Mouse (Mus musculus): Measurements from ENCODE around the gene Wfdc9. TPM values are rescaled to one million over a fixed set of nuclear protein-coding genes. Genes with fewer than 3 reads are reported as not detected.
A peak's percentile ranks its signal among the peaks of the same experiment; 100 is the strongest.
"Not testable (repeated sequence)": the region's sequence is repeated elsewhere in the genome, so short reads cannot be mapped to it uniquely, and the experiment has no call there.

Wfdc9 gene
- total and polyA plus RNA-seq, 3 experiments = not detected

- H3K27ac ChIP-seq = no peak overlapping the region
- no peaks in the 10 kb centered on the region for H3K36me3 ChIP-seq (ENCODE audit: control insufficient read depth, insufficient read depth, low read length)
- no peak overlapping the region for H3K4me3 ChIP-seq
- intact Hi-C loops (cut with DNase I) = no loop called here
- H3K79me2 ChIP-seq (replicated peaks; ENCODE audit: control insufficient read depth, insufficient read depth, low read length) = no peaks in the 10 kb centered on the region
- H3K4me1 ChIP-seq (ENCODE audit: control insufficient read depth, insufficient read depth, low read length) = no peaks in the 10 kb centered on the region
- H3K27me3 ChIP-seq (ENCODE audit: control insufficient read depth, insufficient read depth, low read length) = no peaks in the 10 kb centered on the region; the same call in 1 of the 2 replicates
- no peak for TF ChIP-seq POLR2A (IDR thresholded peaks at IDR 0.05; ENCODE audit: insufficient read depth, low read depth, low read length)
- no peak for TF ChIP-seq CTCF (IDR thresholded peaks at IDR 0.05)
- no peak for TF ChIP-seq EP300 (IDR thresholded peaks at IDR 0.05; ENCODE audit: insufficient read depth, low read depth, low read length)
- no peak overlapping the region for H3K9ac ChIP-seq (ENCODE audit: low read depth, low read length)
- DNase-seq = no peak
- 83% methylated on average over 3 of the region's 3 CpGs for WGBS
Observed at GRCm38 (mm10) chr2:164615386-164615785, 41.0 kb downstream of the Wfdc9 start.

GRCm38 (mm10) chr2:164613471-164613870 lies 42.9 kb downstream of the Wfdc9 start, which contains the start of the genes Wfdc6b and Wfdc8:
Gene Wfdc6b, plus strand, starts transcription at chr2:164613522.
Gene Wfdc8, minus strand, starts transcription at chr2:164613626.
- intact Hi-C loops (cut with DNase I); H3K4me3 ChIP-seq; H3K27ac ChIP-seq; H3K36me3 ChIP-seq (ENCODE audit: control insufficient read depth, insufficient read depth, low read length); H3K79me2 ChIP-seq (replicated peaks; ENCODE audit: control insufficient read depth, insufficient read depth, low read length); H3K4me1 ChIP-seq (ENCODE audit: control insufficient read depth, insufficient read depth, low read length); H3K9ac ChIP-seq (ENCODE audit: low read depth, low read length); H3K27me3 ChIP-seq (ENCODE audit: control insufficient read depth, insufficient read depth, low read length): not testable (repeated sequence)
- DNase-seq = peak; percentile 40 to 58
- 44% methylated on average over 8 of the region's 8 CpGs for WGBS

- intact Hi-C loops (cut with DNase I) = no loop called here
- TF ChIP-seq CTCF (IDR thresholded peaks at IDR 0.05) (no peak), EP300 (IDR thresholded peaks at IDR 0.05; ENCODE audit: insufficient read depth, low read depth, low read length) (no peak), POLR2A (IDR thresholded peaks at IDR 0.05; ENCODE audit: insufficient read depth, low read depth, low read length) (no peak)
- 60% methylated on average over 6 of the region's 6 CpGs for WGBS
Observed at GRCm38 (mm10) chr2:164608781-164609180, 47.6 kb downstream of the Wfdc9 start.

GRCm38 (mm10) chr2:164604411-164604810 lies 52.0 kb downstream of the Wfdc9 start:
- no peak for DNase-seq
- intact Hi-C loops (cut with DNase I) = no loop called here
- WGBS = 78% methylated on average over 8 of the region's 8 CpGs
- H3K36me3 ChIP-seq (ENCODE audit: control insufficient read depth, insufficient read depth, low read length) = no peaks in the 10 kb centered on the region
- no peaks in the 10 kb centered on the region for H3K79me2 ChIP-seq (replicated peaks; ENCODE audit: control insufficient read depth, insufficient read depth, low read length)
- no peaks in the 10 kb centered on the region for H3K4me1 ChIP-seq (ENCODE audit: control insufficient read depth, insufficient read depth, low read length)
- TF ChIP-seq EP300 (IDR thresholded peaks at IDR 0.05; ENCODE audit: insufficient read depth, low read depth, low read length) (no peak), POLR2A (IDR thresholded peaks at IDR 0.05; ENCODE audit: insufficient read depth, low read depth, low read length) (no peak)
- no peak overlapping the region for H3K4me3 ChIP-seq
- no peak overlapping the region for H3K27ac ChIP-seq
- no peak overlapping the region for H3K9ac ChIP-seq (ENCODE audit: low read depth, low read length)
- no peaks in the 10 kb centered on the region for H3K27me3 ChIP-seq (ENCODE audit: control insufficient read depth, insufficient read depth, low read length)

More at GRCm38 (mm10) chr2:164608781-164609180, 47.6 kb downstream of the Wfdc9 start:
- H3K4me3 ChIP-seq = no peak overlapping the region
- H3K27me3 ChIP-seq (ENCODE audit: control insufficient read depth, insufficient read depth, low read length) = no peaks in the 10 kb centered on the region
- H3K36me3 ChIP-seq (ENCODE audit: control insufficient read depth, insufficient read depth, low read length) = no peaks in the 10 kb centered on the region
- H3K79me2 ChIP-seq (replicated peaks; ENCODE audit: control insufficient read depth, insufficient read depth, low read length) = no peaks in the 10 kb centered on the region
- no peak overlapping the region for H3K27ac ChIP-seq
- no peak overlapping the region for H3K9ac ChIP-seq (ENCODE audit: low read depth, low read length)
- H3K4me1 ChIP-seq (ENCODE audit: control insufficient read depth, insufficient read depth, low read length) = no peaks in the 10 kb centered on the region
- no peak for DNase-seq

- 90% methylated on average over 3 of the region's 3 CpGs for WGBS
- Histone ChIP-seq H3K4me3 (no peak overlapping the region), H3K9ac (ENCODE audit: low read depth, low read length) (no peak overlapping the region), H3K36me3 (ENCODE audit: control insufficient read depth, insufficient read depth, low read length) (no peaks in the 10 kb centered on the region), H3K4me1 (ENCODE audit: control insufficient read depth, insufficient read depth, low read length) (no peaks in the 10 kb centered on the region), H3K79me2 (replicated peaks; ENCODE audit: control insufficient read depth, insufficient read depth, low read length) (no peaks in the 10 kb centered on the region), H3K27me3 (ENCODE audit: control insufficient read depth, insufficient read depth, low read length) (no peaks in the 10 kb centered on the region), H3K27ac (no peak overlapping the region)
- intact Hi-C loops (cut with DNase I) = no loop called here
- no peak for DNase-seq
- TF ChIP-seq EP300 (IDR thresholded peaks at IDR 0.05; ENCODE audit: insufficient read depth, low read depth, low read length) (no peak), POLR2A (IDR thresholded peaks at IDR 0.05; ENCODE audit: insufficient read depth, low read depth, low read length) (no peak), CTCF (IDR thresholded peaks at IDR 0.05) (no peak)
Observed at GRCm38 (mm10) chr2:164603482-164603881, 52.9 kb downstream of the Wfdc9 start.

- H3K79me2 ChIP-seq (replicated peaks; ENCODE audit: control insufficient read depth, insufficient read depth, low read length) = no peaks in the 10 kb centered on the region
- 63% methylated on average over 3 of the region's 3 CpGs for WGBS
- no peak for DNase-seq
- no peaks in the 10 kb centered on the region for H3K36me3 ChIP-seq (ENCODE audit: control insufficient read depth, insufficient read depth, low read length)
- H3K4me3 ChIP-seq = no peak overlapping the region
- intact Hi-C loops (cut with DNase I) = no loop called here
- H3K4me1 ChIP-seq (ENCODE audit: control insufficient read depth, insufficient read depth, low read length) = no peaks in the 10 kb centered on the region
- no peak overlapping the region for H3K9ac ChIP-seq (ENCODE audit: low read depth, low read length)
- H3K27ac ChIP-seq = no peak overlapping the region
- peak; percentile 24 for TF ChIP-seq CTCF (IDR thresholded peaks at IDR 0.05)
- TF ChIP-seq EP300 (IDR thresholded peaks at IDR 0.05; ENCODE audit: insufficient read depth, low read depth, low read length) = no peak
- no peaks in the 10 kb centered on the region for H3K27me3 ChIP-seq (ENCODE audit: control insufficient read depth, insufficient read depth, low read length)
Observed at GRCm38 (mm10) chr2:164600179-164600578, 56.2 kb downstream of the Wfdc9 start.

Other genes starting within 250 kb of the Wfdc9 start
Only the 30 nearest of the 31 such genes appear.
- 10 to 100 TPM; 20.2 to 26.0 TPM for gene Sdc4, start 212.7 kb downstream of the Wfdc9 start, total RNA-seq (2021)
- 14.7 and 15.5 TPM in 2 replicates for gene Sdc4, start 212.7 kb downstream of the Wfdc9 start, polyA plus RNA-seq (2012; rRNA removed)
- gene Sys1, start 199.6 kb downstream of the Wfdc9 start, total RNA-seq (2021) = 10 to 100 TPM; 21.1 to 26.4 TPM
- gene Sys1, start 199.6 kb downstream of the Wfdc9 start, polyA plus RNA-seq (2012; rRNA removed) = 52.0 and 55.0 TPM in 2 replicates
- 1 to 10 TPM; 8.0 to 9.2 TPM for gene Gm20458, start 195.6 kb downstream of the Wfdc9 start, total RNA-seq (2021)
- gene Gm20458, start 195.6 kb downstream of the Wfdc9 start, polyA plus RNA-seq (2012; rRNA removed) = 7.8 and 17.2 TPM in 2 replicates
- gene Trp53tg5, start 182.9 kb downstream of the Wfdc9 start, total RNA-seq (2021) = not detected
- not detected in 2 replicates for gene Trp53tg5, start 182.9 kb downstream of the Wfdc9 start, polyA plus RNA-seq (2012; rRNA removed)
- 10 to 100 TPM in 1 of 2 experiments, 1 to 10 TPM in 1; 8.0 to 10.3 TPM for gene Dbndd2, start 170.5 kb downstream of the Wfdc9 start, total RNA-seq (2021)
- gene Dbndd2, start 170.5 kb downstream of the Wfdc9 start, polyA plus RNA-seq (2012; rRNA removed) = 17.9 and 31.9 TPM in 2 replicates
- gene Pigt, start 159.1 kb downstream of the Wfdc9 start, total RNA-seq (2021) = 10 to 100 TPM; 31.3 to 31.5 TPM
- gene Pigt, start 159.1 kb downstream of the Wfdc9 start, polyA plus RNA-seq (2012; rRNA removed) = 47.1 and 51.3 TPM in 2 replicates
- 1 to 10 TPM in 1 of 2 experiments, under 1 TPM in 1; 0.43 to 1.3 TPM for gene Wfdc2, start 94.2 kb downstream of the Wfdc9 start, total RNA-seq (2021)
- gene Wfdc2, start 94.2 kb downstream of the Wfdc9 start, polyA plus RNA-seq (2012; rRNA removed) = 0.50 and 78.4 TPM in 2 replicates
- gene Spint3, start 83.1 kb downstream of the Wfdc9 start, total RNA-seq (2021) = not detected
- not detected in 2 replicates for gene Spint3, start 83.1 kb downstream of the Wfdc9 start, polyA plus RNA-seq (2012; rRNA removed)
- gene Wfdc6a, start 71.1 kb downstream of the Wfdc9 start, total RNA-seq (2021) = under 1 TPM in 1 of 2 experiments, not detected in 1; 0.30 TPM
- gene Wfdc6a, start 71.1 kb downstream of the Wfdc9 start, polyA plus RNA-seq (2012; rRNA removed) = 0.47 and 0.56 TPM in 2 replicates
- not detected for gene Eppin, start 63.0 kb downstream of the Wfdc9 start, total RNA-seq (2021)
- gene Eppin, start 63.0 kb downstream of the Wfdc9 start, polyA plus RNA-seq (2012; rRNA removed) = 0.16 TPM in 1 of 2 replicates, not detected in the other
- not detected for gene Wfdc6b, start 43.1 kb downstream of the Wfdc9 start, total RNA-seq (2021)
- gene Wfdc6b, start 43.1 kb downstream of the Wfdc9 start, polyA plus RNA-seq (2012; rRNA removed) = not detected in 2 replicates
- gene Wfdc8, start 43.0 kb downstream of the Wfdc9 start, total RNA-seq (2021) = not detected
- not detected in 2 replicates for gene Wfdc8, start 43.0 kb downstream of the Wfdc9 start, polyA plus RNA-seq (2012; rRNA removed)
- not detected for gene Wfdc16, start 17.8 kb downstream of the Wfdc9 start, total RNA-seq (2021)
- gene Wfdc16, start 17.8 kb downstream of the Wfdc9 start, polyA plus RNA-seq (2012; rRNA removed) = not detected in 2 replicates
- gene Wfdc10, start 537 bp downstream of the Wfdc9 start, total RNA-seq (2021) = not detected
- gene Wfdc10, start 537 bp downstream of the Wfdc9 start, polyA plus RNA-seq (2012; rRNA removed) = not detected in 2 replicates
- not detected for gene Wfdc11, start 17.5 kb upstream of the Wfdc9 start, total RNA-seq (2021)
- gene Wfdc11, start 17.5 kb upstream of the Wfdc9 start, polyA plus RNA-seq (2012; rRNA removed) = not detected in 2 replicates
- gene Wfdc13, start 28.5 kb upstream of the Wfdc9 start, total RNA-seq (2021) = not detected
- 0.25 TPM in 1 of 2 replicates, not detected in the other for gene Wfdc13, start 28.5 kb upstream of the Wfdc9 start, polyA plus RNA-seq (2012; rRNA removed)
- gene Spint4, start 41.9 kb upstream of the Wfdc9 start, total RNA-seq (2021) = not detected
- not detected in 2 replicates for gene Spint4, start 41.9 kb upstream of the Wfdc9 start, polyA plus RNA-seq (2012; rRNA removed)
- gene Spint5, start 58.7 kb upstream of the Wfdc9 start, total RNA-seq (2021) = not detected
- not detected in 2 replicates for gene Spint5, start 58.7 kb upstream of the Wfdc9 start, polyA plus RNA-seq (2012; rRNA removed)
- gene Wfdc3, start 89.3 kb upstream of the Wfdc9 start, total RNA-seq (2021) = not detected
- gene Wfdc3, start 89.3 kb upstream of the Wfdc9 start, polyA plus RNA-seq (2012; rRNA removed) = 0.31 and 0.50 TPM in 2 replicates
- 10 to 100 TPM; 21.8 to 21.9 TPM for gene Dnttip1, start 89.4 kb upstream of the Wfdc9 start, total RNA-seq (2021)
- gene Dnttip1, start 89.4 kb upstream of the Wfdc9 start, polyA plus RNA-seq (2012; rRNA removed) = 15.0 and 15.9 TPM in 2 replicates
- gene Ube2c, start 113.3 kb upstream of the Wfdc9 start, total RNA-seq (2021) = 1 to 10 TPM; 1.5 to 4.2 TPM
- 3.0 and 7.3 TPM in 2 replicates for gene Ube2c, start 113.3 kb upstream of the Wfdc9 start, polyA plus RNA-seq (2012; rRNA removed)
- under 1 TPM in 1 of 2 experiments, not detected in 1; 0.50 TPM for gene Tnnc2, start 123.4 kb upstream of the Wfdc9 start, total RNA-seq (2021)
- gene Tnnc2, start 123.4 kb upstream of the Wfdc9 start, polyA plus RNA-seq (2012; rRNA removed) = not detected in 2 replicates
- gene Snx21, start 129.2 kb upstream of the Wfdc9 start, total RNA-seq (2021) = 10 to 100 TPM; 21.2 to 30.3 TPM
- 24.7 and 29.0 TPM in 2 replicates for gene Snx21, start 129.2 kb upstream of the Wfdc9 start, polyA plus RNA-seq (2012; rRNA removed)
- 10 to 100 TPM; 13.3 to 14.0 TPM for gene Acot8, start 148.3 kb upstream of the Wfdc9 start, total RNA-seq (2021)
- gene Acot8, start 148.3 kb upstream of the Wfdc9 start, polyA plus RNA-seq (2012; rRNA removed) = 17.0 and 19.1 TPM in 2 replicates
- 1 to 10 TPM; 1.7 to 2.1 TPM for gene Zswim3, start 148.5 kb upstream of the Wfdc9 start, total RNA-seq (2021)
- 2.1 and 2.8 TPM in 2 replicates for gene Zswim3, start 148.5 kb upstream of the Wfdc9 start, polyA plus RNA-seq (2012; rRNA removed)
- gene Zswim1, start 166.1 kb upstream of the Wfdc9 start, total RNA-seq (2021) = 1 to 10 TPM; 4.5 to 5.3 TPM
- gene Zswim1, start 166.1 kb upstream of the Wfdc9 start, polyA plus RNA-seq (2012; rRNA removed) = 5.1 and 6.4 TPM in 2 replicates
- under 1 TPM; 0.60 to 0.68 TPM for gene Spata25, start 172.0 kb upstream of the Wfdc9 start, total RNA-seq (2021)
- gene Spata25, start 172.0 kb upstream of the Wfdc9 start, polyA plus RNA-seq (2012; rRNA removed) = 0.23 TPM in 1 of 2 replicates, not detected in the other
- 10 to 100 TPM; 94.3 to 99.8 TPM for gene Ctsa, start 176.3 kb upstream of the Wfdc9 start, total RNA-seq (2021)
- gene Ctsa, start 176.3 kb upstream of the Wfdc9 start, polyA plus RNA-seq (2012; rRNA removed) = 200 and 232 TPM in 2 replicates
- 10 to 100 TPM; 47.2 to 49.2 TPM for gene Neurl2, start 176.9 kb upstream of the Wfdc9 start, total RNA-seq (2021)
- 54.2 and 54.8 TPM in 2 replicates for gene Neurl2, start 176.9 kb upstream of the Wfdc9 start, polyA plus RNA-seq (2012; rRNA removed)
- 10 to 100 TPM; 33.8 to 36.1 TPM for gene Pltp, start 201.1 kb upstream of the Wfdc9 start, total RNA-seq (2021)
- 57.4 and 71.2 TPM in 2 replicates for gene Pltp, start 201.1 kb upstream of the Wfdc9 start, polyA plus RNA-seq (2012; rRNA removed)